Mouse (Mus musculus) olfactory bulb, adult 2 months (tissue): ENCODE results near the gene Ap2a1.

Experiments used
- CTCF ChIP-seq: fragments of 200-500 bp; IDR thresholded peaks from 2 replicates; pipeline ENCODE4 v1.5.1; 2012; ENCODE audit warnings: low read depth, mild to moderate bottlenecking, low read length, moderate library complexity; ENCODE audit not compliant: insufficient read depth
- POLR2A ChIP-seq: fragments of 200-500 bp; IDR thresholded peaks from 2 replicates; pipeline ENCODE4 v1.6.1; 2012; ENCODE audit warnings: mild to moderate bottlenecking, low read depth, low read length, moderate library complexity; ENCODE audit not compliant: insufficient read depth

DNA sequence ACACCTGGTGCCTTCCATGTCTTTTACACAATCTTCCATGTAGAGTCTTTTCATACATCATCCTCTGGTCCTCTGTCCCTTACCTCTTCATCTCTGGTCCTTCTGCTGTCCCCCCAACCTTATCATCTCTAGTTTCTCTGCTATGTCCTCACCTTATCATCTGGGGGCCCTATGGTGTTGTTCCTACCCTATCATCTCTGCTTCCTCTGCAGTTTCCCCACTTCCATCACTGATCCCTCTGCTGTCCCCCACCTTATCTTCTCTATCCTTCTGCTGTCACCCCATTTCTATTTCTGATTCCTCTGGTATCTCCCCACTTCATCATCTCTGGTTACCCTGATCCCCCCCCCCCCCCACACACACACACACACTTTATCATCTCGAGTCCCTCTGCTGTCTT is 726 bp downstream of the Ap2a1 start:
- TF ChIP-seq CTCF = no peak
- TF ChIP-seq POLR2A = no peak
